Mouse (Mus musculus) embryonic facial prominence, embryonic 11.5 days (tissue): ENCODE measurements around the gene Pheta1. TPM values are rescaled to one million over a fixed set of nuclear protein-coding genes. Genes with fewer than 3 reads are reported as not detected.
A peak's percentile ranks its signal among the peaks of the same experiment; 100 is the strongest.

ENCODE experiments used
- ATAC-seq: fragments of 200-750 bp; cut with Nextera tagmentation; replicated peaks from 2 replicates; pipeline ENCODE4 v1.8.0; 2017; ENCODE audit warnings: low read depth; ENCODE audit not compliant: insufficient number of reproducible peaks, low FRiP score, low TSS enrichment
- DNase-seq: peaks from one replicate; pipeline ENCODE4 v3.0.0-alpha.2; 2015; ENCODE audit warnings: low spot score
- H3K27ac ChIP-seq: fragments of 300-500 bp; sonication (generic); replicated peaks from 2 replicates; pipeline ENCODE4 v1.5.1; 2014; ENCODE audit warnings: mild to moderate bottlenecking, low read depth, low read length, control low read depth
- H3K27me3 ChIP-seq: fragments of 300-500 bp; sonication (generic); 2 replicates; pipeline ENCODE4 v1.6.1; 2014; ENCODE audit warnings: mild to moderate bottlenecking, low read length, moderate library complexity, mixed read lengths; ENCODE audit not compliant: control insufficient read depth, insufficient read depth
- H3K36me3 ChIP-seq: fragments of 300-500 bp; sonication (generic); replicated peaks from 2 replicates; pipeline ENCODE4 v1.6.1; 2014; ENCODE audit warnings: low read depth, mild to moderate bottlenecking, low read length, moderate library complexity, mixed read lengths; ENCODE audit not compliant: control insufficient read depth, insufficient read depth
- H3K4me1 ChIP-seq: fragments of 300-500 bp; sonication (generic); 2 replicates; pipeline ENCODE4 v1.6.1; 2014; ENCODE audit warnings: low read length, mixed read lengths; ENCODE audit not compliant: control insufficient read depth, insufficient read depth
- H3K4me2 ChIP-seq: fragments of 300-500 bp; sonication (generic); 2 replicates; pipeline ENCODE4 v1.6.1; 2014; ENCODE audit warnings: low read depth, mild to moderate bottlenecking, control low read depth, low read length, moderate library complexity
- H3K4me3 ChIP-seq: fragments of 300-500 bp; sonication (generic); 2 replicates; pipeline ENCODE4 v1.5.1; 2014; ENCODE audit warnings: low read depth, low read length, control low read depth
- H3K9ac ChIP-seq: fragments of 300-500 bp; sonication (generic); replicated peaks from 2 replicates; pipeline ENCODE4 v1.6.1; 2014; ENCODE audit warnings: mild to moderate bottlenecking, control low read depth, low read length
- H3K9me3 ChIP-seq: fragments of 300-500 bp; sonication (generic); replicated peaks from 2 replicates; pipeline ENCODE4 v1.6.1; 2016; ENCODE audit warnings: mild to moderate bottlenecking, low read length, inconsistent platforms, mixed read lengths; ENCODE audit not compliant: control insufficient read depth
- WGBS: fragments of 180-500 bp; shearing (Covaris S2); extraction: QIAGEN DNeasy Blood & Tissue Kit; methylation state at CpG from one replicate; pipeline ENCODE4 v1.1.7; 2014; 5-methylcytosine and 5-hydroxymethylcytosine counted together
- polyA plus RNA-seq: library from polyadenylated mRNA; unstranded; fragments of >200 nt; fragmentation: Nextera tagmentation; extraction: Ambion mirVana; gene quantifications from 2 replicates; pipeline ENCODE4 v1.2.1, GENCODE M21; 2014

The Pheta1 gene
- polyA plus RNA-seq, 1 experiment from 2014 or later, result 25.2 TPM

- peak; percentile 43 for DNase-seq
- WGBS, result 5% methylated on average over 63 of the region's 82 CpGs
Measured at GRCm38 (mm10) chr5:121828491-121829432, 20.0 kb upstream of the Pheta1 start.

GRCm38 (mm10) chr5:121831002-121831601 lies 17.7 kb upstream of the Pheta1 start:
- Histone ChIP-seq H3K4me2 (no peak overlapping the region), H3K27me3 (peaks cover 9% of the 10 kb centered on the region), H3K9ac (no peak overlapping the region), H3K4me1 (peaks cover 9% of the 10 kb centered on the region; the same call in 1 of the 2 replicates), H3K9me3 (no peaks in the 10 kb centered on the region), H3K4me3 (no peak overlapping the region), H3K27ac (no peak overlapping the region), H3K36me3 (no peaks in the 10 kb centered on the region)
- DNase-seq (no peak), ATAC-seq (no peak)
- 88% methylated on average over 6 of the region's 6 CpGs for WGBS

More at GRCm38 (mm10) chr5:121828491-121829432, 20.0 kb upstream of the Pheta1 start:
- 0 out of 2 replicates have a peak, but pooled peaks have one; percentile 18 for ATAC-seq
- Histone ChIP-seq H3K36me3 (no peaks in the 10 kb centered on the region), H3K9me3 (no peaks in the 10 kb centered on the region), H3K4me1 (peaks cover 4% of the 10 kb centered on the region; the same call in 1 of the 2 replicates), H3K27ac (no peak overlapping the region), H3K4me3 (peak overlapping the region; percentile 42), H3K4me2 (peak overlapping the region; percentile 78), H3K9ac (peak overlapping the region; percentile 58), H3K27me3 (peaks cover 9% of the 10 kb centered on the region)

GRCm38 (mm10) chr5:121832376-121833155 lies 16.2 kb upstream of the Pheta1 start:
- no peak overlapping the region for H3K4me3 ChIP-seq
- no peaks in the 10 kb centered on the region for H3K36me3 ChIP-seq
- 76% methylated on average over 6 of the region's 6 CpGs for WGBS
- H3K27ac ChIP-seq, result no peak overlapping the region
- peaks cover 16% of the 10 kb centered on the region for H3K27me3 ChIP-seq
- DNase-seq, result no peak
- no peak for ATAC-seq
- H3K9ac ChIP-seq, result no peak overlapping the region
- no peak overlapping the region for H3K4me2 ChIP-seq
- peaks cover 12% of the 10 kb centered on the region; the same call in 1 of the 2 replicates for H3K4me1 ChIP-seq
- H3K9me3 ChIP-seq, result no peaks in the 10 kb centered on the region

- H3K27me3 ChIP-seq, result peaks cover 21% of the 10 kb centered on the region
- 86% methylated on average over 2 of the region's 2 CpGs for WGBS
- no peaks in the 10 kb centered on the region for H3K36me3 ChIP-seq
- H3K4me1 ChIP-seq, result peaks cover 12% of the 10 kb centered on the region
- ATAC-seq, result no peak
- H3K4me2 ChIP-seq, result no peak overlapping the region
- H3K9ac ChIP-seq, result no peak overlapping the region
- no peak overlapping the region for H3K4me3 ChIP-seq
- no peaks in the 10 kb centered on the region for H3K9me3 ChIP-seq
- H3K27ac ChIP-seq, result no peak overlapping the region
- DNase-seq, result no peak
Measured at GRCm38 (mm10) chr5:121833159-121833558, 15.6 kb upstream of the Pheta1 start.

GRCm38 (mm10) chr5:121833572-121834240 lies 15.1 kb upstream of the Pheta1 start:
- DNase-seq (no peak), ATAC-seq (no peak)
- H3K27me3 ChIP-seq, result peaks cover 20% of the 10 kb centered on the region
- peaks cover 11% of the 10 kb centered on the region for H3K4me1 ChIP-seq
- H3K36me3 ChIP-seq, result no peaks in the 10 kb centered on the region
- H3K27ac ChIP-seq, result no peak overlapping the region
- WGBS, result 42% methylated on average over 10 of the region's 10 CpGs
- H3K9ac ChIP-seq, result no peak overlapping the region
- no peak overlapping the region for H3K4me2 ChIP-seq
- H3K9me3 ChIP-seq, result no peaks in the 10 kb centered on the region
- H3K4me3 ChIP-seq, result no peak overlapping the region

- Histone ChIP-seq H3K4me3 (no peak overlapping the region), H3K9ac (no peak overlapping the region), H3K27me3 (peaks cover 24% of the 10 kb centered on the region), H3K9me3 (no peaks in the 10 kb centered on the region), H3K4me1 (peaks cover 12% of the 10 kb centered on the region), H3K27ac (no peak overlapping the region), H3K36me3 (no peaks in the 10 kb centered on the region), H3K4me2 (no peak overlapping the region; the same call in 1 of the 2 replicates)
- WGBS, result 74% methylated on average over 7 of the region's 7 CpGs
- ATAC-seq (no peak), DNase-seq (no peak)
Measured at GRCm38 (mm10) chr5:121834241-121834606, 14.6 kb upstream of the Pheta1 start.

GRCm38 (mm10) chr5:121834991-121835747 lies 13.6 kb upstream of the Pheta1 start:
- Histone ChIP-seq H3K4me2 (peak overlapping the region; percentile 96), H3K4me3 (peak overlapping the region; percentile 74), H3K27me3 (peaks cover 21% of the 10 kb centered on the region; the same call in 1 of the 2 replicates), H3K27ac (no peak overlapping the region), H3K9ac (peak overlapping the region; percentile 38; the same call in 1 of the 2 replicates), H3K9me3 (no peaks in the 10 kb centered on the region), H3K36me3 (no peaks in the 10 kb centered on the region), H3K4me1 (peaks cover 12% of the 10 kb centered on the region)
- no peak for DNase-seq
- ATAC-seq, result no peak
- 51% methylated on average over 12 of the region's 12 CpGs for WGBS
